Mouse (Mus musculus) midbrain, embryonic 14.5 days (tissue): Measurements from ENCODE around the gene Cox14. TPM values are rescaled to one million over a fixed set of nuclear protein-coding genes. Genes with fewer than 3 reads are reported as not detected.
"Not testable (repeated sequence)": the region's sequence is repeated elsewhere in the genome, so short reads cannot be mapped to it uniquely, and the experiment has no call there.

ENCODE experiments used
- ATAC-seq: fragments of 200-750 bp; cut with Nextera tagmentation; 2 replicates; pipeline ENCODE4 v1.8.0; 2017; ENCODE audit warnings: moderate number of reproducible peaks, moderate library complexity; ENCODE audit not compliant: low FRiP score, low TSS enrichment
- DNase-seq: peaks from one replicate; pipeline ENCODE4 v3.0.0-alpha.2; 2015
- H3K27ac ChIP-seq: fragments of 300-500 bp; sonication (generic); replicated peaks from 2 replicates; pipeline ENCODE4 v1.5.1; 2014; ENCODE audit warnings: mild to moderate bottlenecking, low read depth, low read length, moderate library complexity
- H3K27me3 ChIP-seq: fragments of 300-500 bp; sonication (generic); 2 replicates; pipeline ENCODE4 v1.6.1; 2014; ENCODE audit warnings: low read length, control low read depth, mixed read lengths; ENCODE audit not compliant: control insufficient read depth, insufficient read depth
- H3K36me3 ChIP-seq: fragments of 300-500 bp; sonication (generic); 2 replicates; pipeline ENCODE4 v1.6.1; 2014; ENCODE audit warnings: low read length, control low read depth; ENCODE audit not compliant: control insufficient read depth, insufficient read depth
- H3K4me1 ChIP-seq: fragments of 300-500 bp; sonication (generic); 2 replicates; pipeline ENCODE4 v1.6.1; 2014; ENCODE audit warnings: mild to moderate bottlenecking, antibody characterized with exemption, low read length, control low read depth; ENCODE audit not compliant: control insufficient read depth, insufficient read depth
- H3K4me2 ChIP-seq: fragments of 300-500 bp; sonication (generic); 2 replicates; pipeline ENCODE4 v1.6.1; 2014; ENCODE audit warnings: mild to moderate bottlenecking, low read length, moderate library complexity
- H3K4me3 ChIP-seq: fragments of 300-500 bp; sonication (generic); replicated peaks from 2 replicates; pipeline ENCODE4 v1.5.1; 2014; ENCODE audit warnings: low read depth, low read length
- H3K9ac ChIP-seq: fragments of 300-500 bp; sonication (generic); replicated peaks from 2 replicates; pipeline ENCODE4 v1.6.1; 2014; ENCODE audit warnings: mild to moderate bottlenecking, low read length, moderate library complexity
- H3K9me3 ChIP-seq: fragments of 300-500 bp; sonication (generic); 2 replicates; pipeline ENCODE4 v1.6.1; 2016; ENCODE audit warnings: low read length, control low read depth, mixed read lengths; ENCODE audit not compliant: control insufficient read depth
- WGBS: fragments of 180-500 bp; shearing (Covaris S2); extraction: QIAGEN DNeasy Blood & Tissue Kit; methylation state at CpG from one replicate; pipeline ENCODE4 v1.1.7; 2014; 5-methylcytosine and 5-hydroxymethylcytosine counted together
- polyA plus RNA-seq: library from polyadenylated mRNA; unstranded; fragments of >200 nt; fragmentation: Nextera tagmentation; extraction: Ambion mirVana; gene quantifications from 2 replicates; pipeline ENCODE4 v1.2.1, GENCODE M21; 2014

Gene Cox14
- polyA plus RNA-seq, 1 experiment from 2014 or later, result 168 TPM

DNA sequence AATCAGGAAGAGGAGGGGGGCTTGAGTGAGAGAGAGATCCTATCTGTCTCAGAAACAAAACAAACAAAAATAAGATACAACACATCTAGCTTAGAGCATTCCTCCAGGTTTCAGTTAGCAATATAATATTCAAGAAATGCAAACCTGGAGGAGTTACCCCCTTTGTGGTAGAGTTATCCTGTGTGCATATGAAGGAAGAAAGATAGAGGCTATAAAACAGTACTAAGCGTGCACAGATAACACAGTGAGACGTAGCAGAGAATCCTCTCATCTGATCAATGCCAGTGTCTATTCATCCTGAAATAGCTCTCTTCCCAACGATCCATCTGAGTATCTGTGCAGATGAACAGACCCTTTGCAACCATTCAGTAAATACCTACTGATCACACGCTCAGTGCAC is 42.0 kb downstream of the Cox14 start:
- Histone ChIP-seq H3K9me3 (no peaks in the 10 kb centered on the region), H3K4me3 (no peak overlapping the region), H3K27ac (no peak overlapping the region), H3K27me3 (no peaks in the 10 kb centered on the region), H3K9ac (no peak overlapping the region), H3K36me3 (no peaks in the 10 kb centered on the region), H3K4me1 (peaks cover 11% of the 10 kb centered on the region; the same call in 1 of the 2 replicates), H3K4me2 (no peak overlapping the region)
- ATAC-seq (no peak), DNase-seq (no peak)
- WGBS, result 95% methylated on average over 4 of the region's 4 CpGs

DNA sequence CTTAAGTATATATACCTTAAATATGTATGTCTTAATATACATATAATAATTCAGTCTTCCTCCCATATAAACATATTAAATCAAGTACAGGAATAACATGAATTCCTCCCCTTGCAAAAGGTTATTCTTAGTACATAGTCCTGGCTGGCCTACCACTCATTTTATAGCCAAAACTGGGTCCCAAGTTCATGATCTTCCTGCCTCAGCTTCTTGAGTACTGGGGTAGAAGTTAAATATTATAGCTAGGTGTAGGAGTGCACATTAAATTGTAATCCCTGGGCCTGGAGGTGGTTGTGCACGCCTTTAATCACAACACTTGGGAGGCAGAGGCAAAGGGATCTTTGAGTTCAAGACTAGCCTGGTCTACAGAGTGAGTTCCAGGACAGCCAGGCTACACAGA is 43.3 kb downstream of the Cox14 start:
- WGBS, result 93% methylated on average over 1 of the region's 1 CpGs

DNA sequence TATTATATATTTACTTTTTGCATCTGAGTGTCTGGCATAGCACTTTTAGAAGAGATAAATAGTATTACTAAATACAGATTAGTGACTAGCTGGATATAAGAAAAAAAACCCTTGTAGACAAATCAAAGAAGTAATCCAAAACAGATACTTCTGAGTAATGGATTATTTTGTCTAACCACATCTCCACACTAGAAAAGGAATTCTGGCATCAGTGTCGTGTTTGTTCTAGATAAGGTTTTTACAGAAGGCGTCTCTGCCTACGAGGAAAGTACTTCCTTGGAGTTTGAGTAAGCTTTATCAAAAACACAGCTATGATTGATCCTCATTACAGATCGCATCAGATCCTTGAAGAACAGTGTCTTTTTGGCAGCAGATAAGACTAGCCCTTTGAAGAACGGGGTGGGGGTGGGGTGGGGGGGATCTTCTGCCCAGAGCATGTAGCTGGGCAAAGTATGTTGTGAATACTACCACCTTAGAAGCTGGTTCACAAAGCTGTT is 45.6 kb downstream of the Cox14 start:
- 33% methylated on average over 5 of the region's 5 CpGs for WGBS
- no peak for ATAC-seq
- H3K27ac ChIP-seq, result peak overlapping the region; percentile 92; the same call in 1 of the 2 replicates

More for the DNA sequence above, 43.3 kb downstream of the Cox14 start:
- no peak overlapping the region for H3K4me2 ChIP-seq
- no peak overlapping the region for H3K27ac ChIP-seq
- H3K9ac ChIP-seq, result no peak overlapping the region
- H3K27me3 ChIP-seq, result no peaks in the 10 kb centered on the region
- no peaks in the 10 kb centered on the region for H3K9me3 ChIP-seq
- H3K36me3 ChIP-seq, result no peaks in the 10 kb centered on the region
- no peak overlapping the region for H3K4me3 ChIP-seq
- ATAC-seq (no peak), DNase-seq (no peak)
- H3K4me1 ChIP-seq, result peaks cover 11% of the 10 kb centered on the region; the same call in 1 of the 2 replicates

DNA sequence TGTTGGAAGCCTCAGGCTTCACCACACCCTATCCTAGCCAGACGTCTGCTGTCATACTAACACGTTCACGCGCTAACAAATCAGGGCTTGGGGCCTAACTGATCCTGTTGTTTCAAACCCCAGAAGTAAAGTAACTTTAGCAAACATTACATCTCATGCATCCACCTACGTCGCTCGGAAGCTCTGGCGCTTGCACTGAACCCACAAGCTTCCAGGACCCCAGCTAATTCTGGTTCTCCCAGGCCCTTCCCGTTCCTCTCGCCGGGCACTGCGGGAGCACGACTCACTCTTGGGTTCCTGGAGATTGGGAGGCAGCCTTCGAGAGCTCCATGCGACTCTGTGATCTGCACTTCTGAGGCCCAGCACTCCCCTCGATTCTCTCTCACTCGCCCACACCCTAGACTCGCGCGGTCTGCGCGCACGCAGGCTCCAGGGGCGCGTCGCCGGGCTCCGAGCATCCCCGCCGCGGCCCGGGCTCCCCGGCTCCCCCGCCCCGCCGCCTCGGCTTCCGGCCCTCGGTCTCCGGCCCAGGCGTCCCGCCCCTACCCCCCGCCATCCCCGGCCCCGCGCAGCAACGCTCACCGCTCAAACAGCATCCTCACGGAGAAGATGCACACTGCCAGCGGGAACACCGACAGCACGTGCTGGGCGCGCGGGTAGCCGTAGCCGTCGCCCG is 46.3 kb downstream of the Cox14 start:
- Histone ChIP-seq H3K27me3 (no peaks in the 10 kb centered on the region), H3K9me3 (no peaks in the 10 kb centered on the region), H3K9ac (peak overlapping the region; percentile 91), H3K36me3 (no peaks in the 10 kb centered on the region), H3K4me2 (peak overlapping the region; percentile 75), H3K4me3 (peak overlapping the region; percentile 80), H3K4me1 (peaks cover 11% of the 10 kb centered on the region; the same call in 1 of the 2 replicates), H3K27ac (peak overlapping the region; percentile 92)
- DNase-seq (peak; percentile 72), ATAC-seq (peak; percentile 79; the same call in 1 of the 2 replicates)
- WGBS, result under 1% methylated on average over 58 of the region's 59 CpGs

More for the DNA sequence above, 45.6 kb downstream of the Cox14 start:
- H3K36me3 ChIP-seq, result no peaks in the 10 kb centered on the region
- peak overlapping the region; percentile 91 for H3K9ac ChIP-seq
- H3K4me2 ChIP-seq, result peak overlapping the region; percentile 75
- H3K27me3 ChIP-seq, result no peaks in the 10 kb centered on the region
- DNase-seq, result no peak
- H3K9me3 ChIP-seq, result no peaks in the 10 kb centered on the region
- peaks cover 11% of the 10 kb centered on the region; the same call in 1 of the 2 replicates for H3K4me1 ChIP-seq
- H3K4me3 ChIP-seq, result peak overlapping the region; percentile 80

DNA sequence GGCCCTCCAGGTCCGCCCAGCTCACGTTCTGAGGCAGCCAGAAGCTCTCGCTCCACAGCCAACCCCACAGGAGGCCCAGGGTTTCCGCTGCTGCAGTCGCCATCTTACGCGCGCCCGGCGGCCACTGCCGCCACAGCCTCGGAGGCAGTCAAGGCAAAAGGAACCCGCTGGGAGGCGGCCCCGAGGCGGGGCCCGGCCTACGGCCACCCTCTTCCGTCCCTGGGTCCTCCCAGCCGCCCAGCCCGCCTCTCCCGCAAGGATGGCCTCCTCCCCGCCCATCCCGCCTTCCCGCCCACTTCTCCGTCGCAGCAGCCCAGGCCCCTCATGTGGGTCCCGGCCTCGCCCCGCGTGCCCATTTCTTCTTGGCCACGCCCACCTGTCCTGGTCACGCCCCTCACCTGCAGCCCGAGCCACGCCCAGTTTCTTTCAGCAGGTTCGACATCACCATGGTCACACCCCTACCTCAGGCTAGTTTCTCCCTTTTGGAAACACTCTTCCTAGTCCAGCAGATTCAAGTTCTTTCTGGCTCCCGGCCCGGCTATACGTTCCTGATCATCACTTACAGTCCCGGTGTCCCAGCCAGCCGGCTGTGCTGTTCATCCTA is 47.0 kb downstream of the Cox14 start:
- ATAC-seq, result peak; percentile 80
- WGBS, result 0% methylated on average over 41 of the region's 41 CpGs
- no peaks in the 10 kb centered on the region for H3K9me3 ChIP-seq

DNA sequence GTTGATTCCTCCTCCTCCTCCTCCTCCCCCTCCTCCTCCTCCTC is 47.3 kb downstream of the Cox14 start, which contains the start of gene Cers5:
TSS of gene Cers5 (minus strand) at position 5 of the 44 bp plus-strand sequence.
- H3K4me2 ChIP-seq, result peak within 1 kb of the TSS; percentile 75
- not testable (repeated sequence) for DNase-seq, ATAC-seq, H3K9me3 ChIP-seq, H3K27me3 ChIP-seq, H3K36me3 ChIP-seq
- H3K27ac ChIP-seq, result peak within 1 kb of the TSS; percentile 92
- peaks cover 11% of the 10 kb centered on the region; the same call in 1 of the 2 replicates for H3K4me1 ChIP-seq
- H3K4me3 ChIP-seq, result peak within 1 kb of the TSS; percentile 80
- H3K9ac ChIP-seq, result peak within 1 kb of the TSS; percentile 91

More for the DNA sequence above, 47.0 kb downstream of the Cox14 start:
- peak overlapping the region; percentile 80 for H3K4me3 ChIP-seq
- peak; percentile 87 for DNase-seq
- peaks cover 11% of the 10 kb centered on the region; the same call in 1 of the 2 replicates for H3K4me1 ChIP-seq
- H3K36me3 ChIP-seq, result no peaks in the 10 kb centered on the region
- no peaks in the 10 kb centered on the region for H3K27me3 ChIP-seq
- H3K27ac ChIP-seq, result peak overlapping the region; percentile 92
- peak overlapping the region; percentile 91 for H3K9ac ChIP-seq
- peak overlapping the region; percentile 75 for H3K4me2 ChIP-seq

DNA sequence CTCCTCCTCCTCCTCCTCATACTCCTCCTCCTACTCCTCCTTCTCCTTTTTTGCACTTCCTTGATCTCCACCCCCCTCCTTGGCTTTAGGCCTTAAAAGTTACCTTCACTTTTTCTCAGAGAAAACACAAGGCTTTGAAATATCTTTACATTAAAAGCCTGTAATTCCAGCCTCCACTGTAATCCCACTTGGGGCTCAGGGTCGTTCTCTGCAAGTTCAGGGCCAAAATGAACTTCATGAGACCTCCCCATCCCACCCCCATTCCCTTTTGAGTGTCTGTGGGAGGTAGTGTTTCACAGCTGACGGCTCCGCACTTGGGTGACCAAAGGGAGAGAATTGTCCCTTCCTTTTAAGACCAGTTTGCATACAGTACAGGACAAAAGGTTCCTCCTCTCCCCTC is 47.5 kb downstream of the Cox14 start:
- no peak for DNase-seq
- H3K27me3 ChIP-seq, result no peaks in the 10 kb centered on the region
- no peak overlapping the region for H3K9ac ChIP-seq
- whole genome bisulfite sequencing, result 37% methylated on average over 3 of the region's 3 CpGs
- peaks cover 11% of the 10 kb centered on the region; the same call in 1 of the 2 replicates for H3K4me1 ChIP-seq
- H3K4me2 ChIP-seq, result no peak overlapping the region
- no peaks in the 10 kb centered on the region for H3K36me3 ChIP-seq
- ATAC-seq, result no peak
- no peak overlapping the region for H3K27ac ChIP-seq
- H3K4me3 ChIP-seq, result no peak overlapping the region
- H3K9me3 ChIP-seq, result no peaks in the 10 kb centered on the region
